Mouse (Mus musculus): ENCODE results near the gene Lpar3. TPM values are rescaled to one million over a fixed set of nuclear protein-coding genes. Genes with fewer than 3 reads are reported as not detected.

The Lpar3 gene
- polyA plus RNA-seq, 1 experiment from 2014 or later: 1.2 TPM

- Histone ChIP-seq H3K4me2 (no peak overlapping the region), H3K36me3 (no peaks in the 10 kb centered on the region), H3K9me3 (no peaks in the 10 kb centered on the region), H3K27me3 (replicated peaks) (no peaks in the 10 kb centered on the region), H3K9ac (no peak overlapping the region), H3K27ac (no peak overlapping the region), H3K4me3 (replicated peaks) (no peak overlapping the region), H3K4me1 (no peaks in the 10 kb centered on the region)
- 53% methylated on average over 5 of the region's 5 CpGs for WGBS
- ATAC-seq (ENCODE audit: insufficient read depth, low FRiP score, low read depth): no peak
Observed at GRCm38 (mm10) chr3:146292515-146292914, 71.8 kb downstream of the Lpar3 start.

GRCm38 (mm10) chr3:146302451-146302850, 81.7 kb downstream of the Lpar3 start:
- Histone ChIP-seq H3K4me2 (no peak overlapping the region), H3K9ac (no peak overlapping the region), H3K4me1 (no peaks in the 10 kb centered on the region), H3K27me3 (replicated peaks) (no peaks in the 10 kb centered on the region), H3K4me3 (replicated peaks) (no peak overlapping the region), H3K27ac (no peak overlapping the region), H3K9me3 (no peaks in the 10 kb centered on the region), H3K36me3 (no peaks in the 10 kb centered on the region)
- WGBS: 73% methylated on average over 3 of the region's 3 CpGs
- no peak for ATAC-seq (ENCODE audit: insufficient read depth, low FRiP score, low read depth)

- H3K4me2 ChIP-seq: no peak overlapping the region
- no peak overlapping the region for H3K9ac ChIP-seq
- H3K36me3 ChIP-seq: no peaks in the 10 kb centered on the region
- WGBS: 71% methylated on average over 5 of the region's 5 CpGs
- no peak for ATAC-seq (ENCODE audit: insufficient read depth, low FRiP score, low read depth)
- H3K27me3 ChIP-seq (replicated peaks): no peaks in the 10 kb centered on the region
- no peaks in the 10 kb centered on the region for H3K9me3 ChIP-seq
- H3K27ac ChIP-seq: no peak overlapping the region
- H3K4me1 ChIP-seq: no peaks in the 10 kb centered on the region
- no peak overlapping the region for H3K4me3 ChIP-seq (replicated peaks)
Observed at GRCm38 (mm10) chr3:146303194-146303593, 82.4 kb downstream of the Lpar3 start.

GRCm38 (mm10) chr3:146304556-146305405, 84.0 kb downstream of the Lpar3 start:
- no peak overlapping the region for H3K27ac ChIP-seq
- no peak overlapping the region for H3K9ac ChIP-seq
- no peak overlapping the region for H3K4me3 ChIP-seq (replicated peaks)
- no peaks in the 10 kb centered on the region for H3K9me3 ChIP-seq
- ATAC-seq (ENCODE audit: insufficient read depth, low FRiP score, low read depth): no peak
- H3K36me3 ChIP-seq: no peaks in the 10 kb centered on the region
- 65% methylated on average over 21 of the region's 21 CpGs for WGBS
- H3K4me1 ChIP-seq: no peaks in the 10 kb centered on the region
- H3K4me2 ChIP-seq: no peak overlapping the region
- no peaks in the 10 kb centered on the region for H3K27me3 ChIP-seq (replicated peaks)

- WGBS: 83% methylated on average over 3 of the region's 3 CpGs
- H3K9ac ChIP-seq: no peak overlapping the region
Observed at GRCm38 (mm10) chr3:146307341-146307740, 86.6 kb downstream of the Lpar3 start.

GRCm38 (mm10) chr3:146307886-146308285, 87.1 kb downstream of the Lpar3 start:
- WGBS: 79% methylated on average over 2 of the region's 2 CpGs
- no peak for ATAC-seq (ENCODE audit: insufficient read depth, low FRiP score, low read depth)

More at GRCm38 (mm10) chr3:146307341-146307740, 86.6 kb downstream of the Lpar3 start:
- no peaks in the 10 kb centered on the region for H3K4me1 ChIP-seq
- no peak overlapping the region for H3K4me2 ChIP-seq
- no peak overlapping the region for H3K4me3 ChIP-seq (replicated peaks)
- H3K36me3 ChIP-seq: no peaks in the 10 kb centered on the region
- no peak overlapping the region for H3K27ac ChIP-seq
- H3K27me3 ChIP-seq (replicated peaks): no peaks in the 10 kb centered on the region
- ATAC-seq (ENCODE audit: insufficient read depth, low FRiP score, low read depth): no peak
- H3K9me3 ChIP-seq: no peaks in the 10 kb centered on the region

GRCm38 (mm10) chr3:146309586-146309985, 88.8 kb downstream of the Lpar3 start:
- H3K4me2 ChIP-seq: no peak overlapping the region
- no peaks in the 10 kb centered on the region for H3K27me3 ChIP-seq (replicated peaks)
- no peaks in the 10 kb centered on the region for H3K36me3 ChIP-seq
- no peak overlapping the region for H3K4me3 ChIP-seq (replicated peaks)
- H3K9ac ChIP-seq: no peak overlapping the region
- H3K27ac ChIP-seq: no peak overlapping the region
- H3K9me3 ChIP-seq: no peaks in the 10 kb centered on the region
- WGBS: 79% methylated on average over 8 of the region's 8 CpGs
- no peak for ATAC-seq (ENCODE audit: insufficient read depth, low FRiP score, low read depth)
- H3K4me1 ChIP-seq: no peaks in the 10 kb centered on the region

More at GRCm38 (mm10) chr3:146307886-146308285, 87.1 kb downstream of the Lpar3 start:
- Histone ChIP-seq H3K36me3 (no peaks in the 10 kb centered on the region), H3K4me2 (no peak overlapping the region), H3K27ac (no peak overlapping the region), H3K4me1 (no peaks in the 10 kb centered on the region), H3K4me3 (replicated peaks) (no peak overlapping the region), H3K27me3 (replicated peaks) (no peaks in the 10 kb centered on the region), H3K9me3 (no peaks in the 10 kb centered on the region), H3K9ac (no peak overlapping the region)

- no peaks in the 10 kb centered on the region for H3K4me1 ChIP-seq
- H3K4me3 ChIP-seq (replicated peaks): no peak overlapping the region
- 22% methylated on average over 9 of the region's 9 CpGs for WGBS
- no peaks in the 10 kb centered on the region for H3K36me3 ChIP-seq
- no peak overlapping the region for H3K4me2 ChIP-seq
- no peaks in the 10 kb centered on the region for H3K27me3 ChIP-seq (replicated peaks)
- no peak overlapping the region for H3K27ac ChIP-seq
- H3K9me3 ChIP-seq: no peaks in the 10 kb centered on the region
- ATAC-seq (ENCODE audit: insufficient read depth, low FRiP score, low read depth): peak; percentile 39; the same call in 1 of the 2 replicates
- no peak overlapping the region for H3K9ac ChIP-seq
Observed at GRCm38 (mm10) chr3:146311121-146311538, 90.4 kb downstream of the Lpar3 start.

GRCm38 (mm10) chr3:146315414-146315813, 94.7 kb downstream of the Lpar3 start:
- H3K4me2 ChIP-seq: no peak overlapping the region
- WGBS: 87% methylated on average over 8 of the region's 8 CpGs

GRCm38 (mm10) chr3:146316293-146316692, 95.5 kb downstream of the Lpar3 start:
- WGBS: 72% methylated on average over 8 of the region's 8 CpGs
- H3K4me3 ChIP-seq (replicated peaks): no peak overlapping the region
- H3K27ac ChIP-seq: no peak overlapping the region
- no peak overlapping the region for H3K4me2 ChIP-seq
- H3K9ac ChIP-seq: no peak overlapping the region
- H3K27me3 ChIP-seq (replicated peaks): no peaks in the 10 kb centered on the region
- H3K9me3 ChIP-seq: no peaks in the 10 kb centered on the region
- no peak for ATAC-seq (ENCODE audit: insufficient read depth, low FRiP score, low read depth)
- no peaks in the 10 kb centered on the region for H3K36me3 ChIP-seq
- H3K4me1 ChIP-seq: no peaks in the 10 kb centered on the region

More at GRCm38 (mm10) chr3:146315414-146315813, 94.7 kb downstream of the Lpar3 start:
- Histone ChIP-seq H3K27ac (no peak overlapping the region), H3K36me3 (no peaks in the 10 kb centered on the region), H3K4me1 (no peaks in the 10 kb centered on the region), H3K9me3 (no peaks in the 10 kb centered on the region), H3K9ac (no peak overlapping the region), H3K4me3 (replicated peaks) (no peak overlapping the region), H3K27me3 (replicated peaks) (no peaks in the 10 kb centered on the region)
- ATAC-seq (ENCODE audit: insufficient read depth, low FRiP score, low read depth): no peak

- no peaks in the 10 kb centered on the region for H3K36me3 ChIP-seq
- no peaks in the 10 kb centered on the region for H3K9me3 ChIP-seq
- no peaks in the 10 kb centered on the region for H3K4me1 ChIP-seq
- H3K9ac ChIP-seq: no peak overlapping the region
- WGBS: 85% methylated on average over 7 of the region's 7 CpGs
- H3K4me3 ChIP-seq (replicated peaks): no peak overlapping the region
- H3K4me2 ChIP-seq: no peak overlapping the region
- no peaks in the 10 kb centered on the region for H3K27me3 ChIP-seq (replicated peaks)
- no peak for ATAC-seq (ENCODE audit: insufficient read depth, low FRiP score, low read depth)
- no peak overlapping the region for H3K27ac ChIP-seq
Observed at GRCm38 (mm10) chr3:146317366-146317765, 96.6 kb downstream of the Lpar3 start.

GRCm38 (mm10) chr3:146317911-146318310, 97.1 kb downstream of the Lpar3 start:
- no peak overlapping the region for H3K4me3 ChIP-seq (replicated peaks)
- 82% methylated on average over 12 of the region's 12 CpGs for WGBS
- ATAC-seq (ENCODE audit: insufficient read depth, low FRiP score, low read depth): no peak
- no peak overlapping the region for H3K4me2 ChIP-seq
- H3K9me3 ChIP-seq: no peaks in the 10 kb centered on the region
- no peak overlapping the region for H3K9ac ChIP-seq
- H3K27ac ChIP-seq: no peak overlapping the region
- no peaks in the 10 kb centered on the region for H3K4me1 ChIP-seq
- no peaks in the 10 kb centered on the region for H3K36me3 ChIP-seq
- H3K27me3 ChIP-seq (replicated peaks): no peaks in the 10 kb centered on the region

Data from stomach, embryonic 15.5 days (tissue).